Mouse (Mus musculus) hindbrain, embryonic 14.5 days (tissue): Measurements from ENCODE around the gene Dlgap4. TPM values are rescaled to one million over a fixed set of nuclear protein-coding genes. Genes with fewer than 3 reads are reported as not detected.
A peak's percentile ranks its signal among the peaks of the same experiment; 100 is the strongest.

Experiments
- ATAC-seq: fragments of 200-750 bp; cut with Nextera tagmentation; 2 replicates; pipeline ENCODE4 v1.8.0; 2017; ENCODE audit warnings: moderate number of reproducible peaks, mild to moderate bottlenecking, moderate TSS enrichment, moderate library complexity; ENCODE audit not compliant: low FRiP score
- DNase-seq: peaks from one replicate; pipeline ENCODE4 v3.0.0-alpha.2; 2015; ENCODE audit warnings: low spot score
- H3K27ac ChIP-seq: fragments of 300-500 bp; sonication (generic); 2 replicates; pipeline ENCODE4 v1.5.1; 2014; ENCODE audit warnings: mild to moderate bottlenecking, moderate library complexity
- H3K27me3 ChIP-seq: fragments of 300-500 bp; sonication (generic); 2 replicates; pipeline ENCODE4 v1.6.1; 2014; ENCODE audit warnings: mild to moderate bottlenecking, low read length, mixed read lengths; ENCODE audit not compliant: control insufficient read depth, insufficient read depth
- H3K36me3 ChIP-seq: fragments of 300-500 bp; sonication (generic); replicated peaks from 2 replicates; pipeline ENCODE4 v1.6.1; 2014; ENCODE audit not compliant: control insufficient read depth, insufficient read depth
- H3K4me1 ChIP-seq: fragments of 300-500 bp; sonication (generic); replicated peaks from 2 replicates; pipeline ENCODE4 v1.6.1; 2014; ENCODE audit warnings: antibody characterized with exemption, low read length, mixed read lengths; ENCODE audit not compliant: control insufficient read depth, insufficient read depth
- H3K4me2 ChIP-seq: fragments of 300-500 bp; sonication (generic); replicated peaks from 2 replicates; pipeline ENCODE4 v1.6.1; 2014; ENCODE audit warnings: mild to moderate bottlenecking, moderate library complexity
- H3K4me3 ChIP-seq: fragments of 300-500 bp; sonication (generic); replicated peaks from 2 replicates; pipeline ENCODE4 v1.5.1; 2014; ENCODE audit warnings: mild to moderate bottlenecking, low read length
- H3K9ac ChIP-seq: fragments of 300-500 bp; sonication (generic); 2 replicates; pipeline ENCODE4 v1.6.1; 2014
- H3K9me3 ChIP-seq: fragments of 300-500 bp; sonication (generic); 2 replicates; pipeline ENCODE4 v1.6.1; 2016; ENCODE audit warnings: low read length; ENCODE audit not compliant: control insufficient read depth
- WGBS: fragments of 180-500 bp; shearing (Covaris S2); extraction: QIAGEN DNeasy Blood & Tissue Kit; methylation state at CpG from one replicate; pipeline ENCODE4 v1.1.7; 2014; 5-methylcytosine and 5-hydroxymethylcytosine counted together
- polyA plus RNA-seq: library from polyadenylated mRNA; unstranded; fragments of >200 nt; fragmentation: Nextera tagmentation; extraction: Ambion mirVana; gene quantifications from 2 replicates; pipeline ENCODE4 v1.2.1, GENCODE M21; 2014

The Dlgap4 gene
- 220 and 221 TPM in 2 replicates for polyA plus RNA-seq

- Histone ChIP-seq H3K4me1 (peaks cover 22% of the 10 kb centered on the region), H3K36me3 (no peaks in the 10 kb centered on the region), H3K9ac (peak within 1 kb of the TSS; percentile 88), H3K27ac (peak within 1 kb of the TSS; percentile 76), H3K9me3 (no peaks in the 10 kb centered on the region), H3K4me3 (peak within 1 kb of the TSS; percentile 94), H3K4me2 (peak within 1 kb of the TSS; percentile 92), H3K27me3 (peaks cover 33% of the 10 kb centered on the region)
- under 1% methylated on average over 67 of the region's 103 CpGs for WGBS
- peak; percentile 81 for ATAC-seq
- DNase-seq, result peak; percentile 66
Measured at GRCm38 (mm10) chr2:156613541-156614257, at the start of gene Dlgap4. TSS of gene Dlgap4 (plus strand) at chr2:156613705.

GRCm38 (mm10) chr2:156566512-156566911, 47.0 kb upstream of the Dlgap4 start:
- no peaks in the 10 kb centered on the region for H3K27me3 ChIP-seq
- no peak for DNase-seq
- no peaks in the 10 kb centered on the region for H3K9me3 ChIP-seq
- no peak overlapping the region for H3K9ac ChIP-seq
- WGBS, result 85% methylated on average over 2 of the region's 2 CpGs
- no peaks in the 10 kb centered on the region for H3K4me1 ChIP-seq
- no peak overlapping the region for H3K4me2 ChIP-seq
- no peak overlapping the region for H3K27ac ChIP-seq
- peaks cover 59% of the 10 kb centered on the region for H3K36me3 ChIP-seq
- ATAC-seq, result no peak
- H3K4me3 ChIP-seq, result no peak overlapping the region

- Histone ChIP-seq H3K36me3 (peaks cover 54% of the 10 kb centered on the region), H3K4me1 (no peaks in the 10 kb centered on the region), H3K4me2 (no peak overlapping the region), H3K9ac (no peak overlapping the region), H3K27me3 (no peaks in the 10 kb centered on the region), H3K4me3 (no peak overlapping the region), H3K27ac (no peak overlapping the region), H3K9me3 (no peaks in the 10 kb centered on the region)
- WGBS, result 94% methylated on average over 7 of the region's 7 CpGs
- no peak for ATAC-seq
- no peak for DNase-seq
Measured at GRCm38 (mm10) chr2:156568647-156569046, 44.9 kb upstream of the Dlgap4 start.

GRCm38 (mm10) chr2:156569261-156569660, 44.2 kb upstream of the Dlgap4 start:
- ATAC-seq (no peak), DNase-seq (no peak)
- Histone ChIP-seq H3K27me3 (no peaks in the 10 kb centered on the region), H3K36me3 (peaks cover 48% of the 10 kb centered on the region), H3K4me3 (no peak overlapping the region), H3K9me3 (no peaks in the 10 kb centered on the region), H3K4me2 (no peak overlapping the region), H3K9ac (no peak overlapping the region), H3K4me1 (no peaks in the 10 kb centered on the region), H3K27ac (no peak overlapping the region)
- whole genome bisulfite sequencing, result 90% methylated on average over 3 of the region's 3 CpGs

GRCm38 (mm10) chr2:156571521-156571920, 42.0 kb upstream of the Dlgap4 start:
- Histone ChIP-seq H3K4me2 (no peak overlapping the region), H3K9ac (no peak overlapping the region), H3K36me3 (peaks cover 30% of the 10 kb centered on the region), H3K4me3 (no peak overlapping the region), H3K27ac (no peak overlapping the region), H3K27me3 (no peaks in the 10 kb centered on the region), H3K4me1 (no peaks in the 10 kb centered on the region), H3K9me3 (no peaks in the 10 kb centered on the region)
- WGBS, result 86% methylated on average over 6 of the region's 6 CpGs
- no peak for ATAC-seq
- DNase-seq, result no peak

GRCm38 (mm10) chr2:156576850-156577587, 36.5 kb upstream of the Dlgap4 start:
- WGBS, result 80% methylated on average over 7 of the region's 7 CpGs

GRCm38 (mm10) chr2:156580507-156580906, 33.0 kb upstream of the Dlgap4 start:
- Histone ChIP-seq H3K27ac (no peak overlapping the region), H3K4me3 (no peak overlapping the region), H3K4me1 (0 out of 2 replicates have a peak, but pooled peaks cover 5% of the 10 kb centered on the region), H3K9ac (no peak overlapping the region), H3K9me3 (no peaks in the 10 kb centered on the region), H3K27me3 (no peaks in the 10 kb centered on the region), H3K4me2 (no peak overlapping the region), H3K36me3 (no peaks in the 10 kb centered on the region)
- 82% methylated on average over 5 of the region's 5 CpGs for WGBS
- DNase-seq (no peak), ATAC-seq (no peak)

More at GRCm38 (mm10) chr2:156576850-156577587, 36.5 kb upstream of the Dlgap4 start:
- H3K27me3 ChIP-seq, result no peaks in the 10 kb centered on the region
- no peaks in the 10 kb centered on the region for H3K9me3 ChIP-seq
- H3K4me2 ChIP-seq, result no peak overlapping the region
- no peak overlapping the region for H3K4me3 ChIP-seq
- H3K9ac ChIP-seq, result no peak overlapping the region
- no peaks in the 10 kb centered on the region for H3K4me1 ChIP-seq
- H3K36me3 ChIP-seq, result no peaks in the 10 kb centered on the region
- no peak overlapping the region for H3K27ac ChIP-seq
- no peak for ATAC-seq
- DNase-seq, result no peak

GRCm38 (mm10) chr2:156581244-156581643, 32.3 kb upstream of the Dlgap4 start:
- H3K27me3 ChIP-seq, result no peaks in the 10 kb centered on the region
- H3K9ac ChIP-seq, result no peak overlapping the region
- H3K27ac ChIP-seq, result no peak overlapping the region
- ATAC-seq (no peak), DNase-seq (no peak)
- 0 out of 2 replicates have a peak, but pooled peaks cover 8% of the 10 kb centered on the region for H3K4me1 ChIP-seq
- 49% methylated on average over 10 of the region's 10 CpGs for WGBS
- no peaks in the 10 kb centered on the region for H3K36me3 ChIP-seq
- H3K9me3 ChIP-seq, result no peaks in the 10 kb centered on the region
- H3K4me3 ChIP-seq, result no peak overlapping the region
- no peak overlapping the region for H3K4me2 ChIP-seq

- Histone ChIP-seq H3K4me3 (no peak overlapping the region), H3K36me3 (no peaks in the 10 kb centered on the region), H3K27ac (no peak overlapping the region), H3K4me2 (no peak overlapping the region), H3K4me1 (0 out of 2 replicates have a peak, but pooled peaks cover 8% of the 10 kb centered on the region), H3K9me3 (no peaks in the 10 kb centered on the region), H3K9ac (no peak overlapping the region), H3K27me3 (no peaks in the 10 kb centered on the region)
- no peak for DNase-seq
- 91% methylated on average over 10 of the region's 10 CpGs for WGBS
- no peak for ATAC-seq
Measured at GRCm38 (mm10) chr2:156582887-156583286, 30.6 kb upstream of the Dlgap4 start.
